Mouse (Mus musculus): ENCODE data around the gene Prss27. TPM values are rescaled to one million over a fixed set of nuclear protein-coding genes. Genes with fewer than 3 reads are reported as not detected.

Prss27 gene
- polyA plus RNA-seq, 1 experiment from 2014 or later: 0.16 TPM

GRCm38 (mm10) chr17:24045608-24046007 is 7.7 kb downstream of the Prss27 start:
- no peaks in the 10 kb centered on the region for H3K4me1 ChIP-seq (ENCODE audit: control insufficient read depth, insufficient read depth, low read length)
- H3K27me3 ChIP-seq (ENCODE audit: control insufficient read depth, insufficient read depth, low read length): no peaks in the 10 kb centered on the region
- WGBS: 84% methylated on average over 10 of the region's 10 CpGs
- no peak overlapping the region for H3K9ac ChIP-seq (replicated peaks; ENCODE audit: low read depth, low read length)
- H3K9me3 ChIP-seq (ENCODE audit: control insufficient read depth, low read length): no peaks in the 10 kb centered on the region
- no peak overlapping the region for H3K27ac ChIP-seq (ENCODE audit: low read depth, low read length)
- H3K4me2 ChIP-seq (ENCODE audit: low read depth, low read length): no peak overlapping the region
- peaks cover 22% of the 10 kb centered on the region for H3K36me3 ChIP-seq (ENCODE audit: control insufficient read depth, insufficient read depth, low read length)
- no peak overlapping the region for H3K4me3 ChIP-seq (ENCODE audit: low read depth, low read length)
- no peak for ATAC-seq (ENCODE audit: low read depth)

GRCm38 (mm10) chr17:24046026-24046425 is 8.1 kb downstream of the Prss27 start:
- Histone ChIP-seq H3K4me3 (ENCODE audit: low read depth, low read length) (no peak overlapping the region), H3K4me2 (ENCODE audit: low read depth, low read length) (no peak overlapping the region), H3K27me3 (ENCODE audit: control insufficient read depth, insufficient read depth, low read length) (no peaks in the 10 kb centered on the region), H3K27ac (ENCODE audit: low read depth, low read length) (no peak overlapping the region), H3K9me3 (ENCODE audit: control insufficient read depth, low read length) (no peaks in the 10 kb centered on the region), H3K9ac (replicated peaks; ENCODE audit: low read depth, low read length) (no peak overlapping the region), H3K36me3 (ENCODE audit: control insufficient read depth, insufficient read depth, low read length) (peaks cover 26% of the 10 kb centered on the region), H3K4me1 (ENCODE audit: control insufficient read depth, insufficient read depth, low read length) (no peaks in the 10 kb centered on the region)
- WGBS: 51% methylated on average over 5 of the region's 5 CpGs
- no peak for ATAC-seq (ENCODE audit: low read depth)

- no peak for ATAC-seq (ENCODE audit: low read depth)
- no peak overlapping the region for H3K4me2 ChIP-seq (ENCODE audit: low read depth, low read length)
- H3K9ac ChIP-seq (replicated peaks; ENCODE audit: low read depth, low read length): no peak overlapping the region
- H3K36me3 ChIP-seq (ENCODE audit: control insufficient read depth, insufficient read depth, low read length): peaks cover 39% of the 10 kb centered on the region
- no peaks in the 10 kb centered on the region for H3K4me1 ChIP-seq (ENCODE audit: control insufficient read depth, insufficient read depth, low read length)
- WGBS: 95% methylated on average over 5 of the region's 5 CpGs
- H3K9me3 ChIP-seq (ENCODE audit: control insufficient read depth, low read length): no peaks in the 10 kb centered on the region
- H3K4me3 ChIP-seq (ENCODE audit: low read depth, low read length): no peak overlapping the region
- no peaks in the 10 kb centered on the region for H3K27me3 ChIP-seq (ENCODE audit: control insufficient read depth, insufficient read depth, low read length)
- H3K27ac ChIP-seq (ENCODE audit: low read depth, low read length): no peak overlapping the region
Measured at GRCm38 (mm10) chr17:24048053-24048452, 10.1 kb downstream of the Prss27 start.

GRCm38 (mm10) chr17:24049008-24049407 is 11.1 kb downstream of the Prss27 start:
- WGBS: 94% methylated on average over 8 of the region's 8 CpGs
- no peaks in the 10 kb centered on the region for H3K4me1 ChIP-seq (ENCODE audit: control insufficient read depth, insufficient read depth, low read length)
- no peak overlapping the region for H3K4me3 ChIP-seq (ENCODE audit: low read depth, low read length)
- peaks cover 43% of the 10 kb centered on the region for H3K36me3 ChIP-seq (ENCODE audit: control insufficient read depth, insufficient read depth, low read length)
- no peak overlapping the region for H3K9ac ChIP-seq (replicated peaks; ENCODE audit: low read depth, low read length)
- H3K27ac ChIP-seq (ENCODE audit: low read depth, low read length): no peak overlapping the region
- no peaks in the 10 kb centered on the region for H3K9me3 ChIP-seq (ENCODE audit: control insufficient read depth, low read length)
- no peaks in the 10 kb centered on the region for H3K27me3 ChIP-seq (ENCODE audit: control insufficient read depth, insufficient read depth, low read length)
- no peak for ATAC-seq (ENCODE audit: low read depth)
- H3K4me2 ChIP-seq (ENCODE audit: low read depth, low read length): no peak overlapping the region

GRCm38 (mm10) chr17:24056636-24057625 is 19.0 kb downstream of the Prss27 start:
- 94% methylated on average over 14 of the region's 14 CpGs for WGBS
- H3K9ac ChIP-seq (replicated peaks; ENCODE audit: low read depth, low read length): no peak overlapping the region
- no peak overlapping the region for H3K4me3 ChIP-seq (ENCODE audit: low read depth, low read length)
- H3K4me2 ChIP-seq (ENCODE audit: low read depth, low read length): no peak overlapping the region
- no peaks in the 10 kb centered on the region for H3K27me3 ChIP-seq (ENCODE audit: control insufficient read depth, insufficient read depth, low read length)
- H3K4me1 ChIP-seq (ENCODE audit: control insufficient read depth, insufficient read depth, low read length): no peaks in the 10 kb centered on the region
- no peak overlapping the region for H3K27ac ChIP-seq (ENCODE audit: low read depth, low read length)
- peaks cover 58% of the 10 kb centered on the region for H3K36me3 ChIP-seq (ENCODE audit: control insufficient read depth, insufficient read depth, low read length)
- H3K9me3 ChIP-seq (ENCODE audit: control insufficient read depth, low read length): no peaks in the 10 kb centered on the region
- no peak for ATAC-seq (ENCODE audit: low read depth)

GRCm38 (mm10) chr17:24057730-24058245 is 19.8 kb downstream of the Prss27 start:
- no peak overlapping the region for H3K4me2 ChIP-seq (ENCODE audit: low read depth, low read length)
- H3K4me3 ChIP-seq (ENCODE audit: low read depth, low read length): no peak overlapping the region
- no peak overlapping the region for H3K9ac ChIP-seq (replicated peaks; ENCODE audit: low read depth, low read length)
- H3K27me3 ChIP-seq (ENCODE audit: control insufficient read depth, insufficient read depth, low read length): no peaks in the 10 kb centered on the region
- H3K9me3 ChIP-seq (ENCODE audit: control insufficient read depth, low read length): no peaks in the 10 kb centered on the region
- no peaks in the 10 kb centered on the region for H3K4me1 ChIP-seq (ENCODE audit: control insufficient read depth, insufficient read depth, low read length)
- peaks cover 55% of the 10 kb centered on the region for H3K36me3 ChIP-seq (ENCODE audit: control insufficient read depth, insufficient read depth, low read length)
- WGBS: 93% methylated on average over 5 of the region's 5 CpGs
- no peak for ATAC-seq (ENCODE audit: low read depth)
- H3K27ac ChIP-seq (ENCODE audit: low read depth, low read length): no peak overlapping the region

GRCm38 (mm10) chr17:24062459-24063155 is 24.7 kb downstream of the Prss27 start:
- 79% methylated on average over 4 of the region's 4 CpGs for WGBS
- Histone ChIP-seq H3K4me3 (ENCODE audit: low read depth, low read length) (no peak overlapping the region), H3K4me1 (ENCODE audit: control insufficient read depth, insufficient read depth, low read length) (no peaks in the 10 kb centered on the region), H3K27ac (ENCODE audit: low read depth, low read length) (no peak overlapping the region), H3K27me3 (ENCODE audit: control insufficient read depth, insufficient read depth, low read length) (no peaks in the 10 kb centered on the region), H3K9ac (replicated peaks; ENCODE audit: low read depth, low read length) (no peak overlapping the region), H3K9me3 (ENCODE audit: control insufficient read depth, low read length) (no peaks in the 10 kb centered on the region), H3K4me2 (ENCODE audit: low read depth, low read length) (no peak overlapping the region), H3K36me3 (ENCODE audit: control insufficient read depth, insufficient read depth, low read length) (peaks cover 22% of the 10 kb centered on the region)
- no peak for ATAC-seq (ENCODE audit: low read depth)

- ATAC-seq (ENCODE audit: low read depth): no peak
- Histone ChIP-seq H3K9ac (replicated peaks; ENCODE audit: low read depth, low read length) (no peak overlapping the region), H3K27ac (ENCODE audit: low read depth, low read length) (no peak overlapping the region)
Measured at GRCm38 (mm10) chr17:24068271-24068670, 30.3 kb downstream of the Prss27 start.

GRCm38 (mm10) chr17:24069531-24069930 is 31.6 kb downstream of the Prss27 start:
- 0 out of 2 replicates have a peak, but pooled peaks cover 4% of the 10 kb centered on the region for H3K36me3 ChIP-seq (ENCODE audit: control insufficient read depth, insufficient read depth, low read length)
- H3K9me3 ChIP-seq (ENCODE audit: control insufficient read depth, low read length): no peaks in the 10 kb centered on the region
- no peaks in the 10 kb centered on the region for H3K27me3 ChIP-seq (ENCODE audit: control insufficient read depth, insufficient read depth, low read length)
- no peak overlapping the region for H3K27ac ChIP-seq (ENCODE audit: low read depth, low read length)
- H3K4me2 ChIP-seq (ENCODE audit: low read depth, low read length): no peak overlapping the region
- no peak overlapping the region for H3K4me3 ChIP-seq (ENCODE audit: low read depth, low read length)
- ATAC-seq (ENCODE audit: low read depth): no peak
- H3K4me1 ChIP-seq (ENCODE audit: control insufficient read depth, insufficient read depth, low read length): peaks cover 12% of the 10 kb centered on the region
- no peak overlapping the region for H3K9ac ChIP-seq (replicated peaks; ENCODE audit: low read depth, low read length)
- 96% methylated on average over 3 of the region's 3 CpGs for WGBS

More at GRCm38 (mm10) chr17:24068271-24068670, 30.3 kb downstream of the Prss27 start:
- WGBS: 91% methylated on average over 5 of the region's 5 CpGs
- Histone ChIP-seq H3K36me3 (ENCODE audit: control insufficient read depth, insufficient read depth, low read length) (0 out of 2 replicates have a peak, but pooled peaks cover 4% of the 10 kb centered on the region), H3K4me2 (ENCODE audit: low read depth, low read length) (no peak overlapping the region), H3K27me3 (ENCODE audit: control insufficient read depth, insufficient read depth, low read length) (no peaks in the 10 kb centered on the region), H3K4me3 (ENCODE audit: low read depth, low read length) (no peak overlapping the region), H3K9me3 (ENCODE audit: control insufficient read depth, low read length) (no peaks in the 10 kb centered on the region), H3K4me1 (ENCODE audit: control insufficient read depth, insufficient read depth, low read length) (peaks cover 12% of the 10 kb centered on the region)

All from neural tube, embryonic 14.5 days (tissue).